Mouse (Mus musculus) kidney, postnatal 36 days (tissue): ENCODE data around the gene Dusp18.

Source experiments
- DNase-seq, 2 experiments: peaks; one replicate each; pipeline ENCODE4 v3.0.0; 2021 to 2022; ENCODE audit warnings: mixed read lengths in 2 of 2

The Dusp18 gene

GRCm38 (mm10) chr11:3931511-3932211, 36.6 kb downstream of the Dusp18 start, which contains the start of gene Tcn2:
Gene Tcn2 (minus strand): TSS chr11:3932159.
- DNase-seq: peak; percentile 96 to 98

- peak; percentile 58 to 63 for DNase-seq
Observed at GRCm38 (mm10) chr11:3933756-3934285, 38.8 kb downstream of the Dusp18 start.

- DNase-seq: peak; percentile 47 to 67
Observed at GRCm38 (mm10) chr11:3935135-3935534, 40.1 kb downstream of the Dusp18 start.

- no peak for DNase-seq
Observed at GRCm38 (mm10) chr11:3936318-3936717, 41.3 kb downstream of the Dusp18 start.

- DNase-seq: peak; percentile 66 to 88
Observed at GRCm38 (mm10) chr11:3937321-3937874, 42.4 kb downstream of the Dusp18 start.

GRCm38 (mm10) chr11:3941371-3941770, 46.3 kb downstream of the Dusp18 start:
- DNase-seq: peak; percentile 34 to 43

- no peak for DNase-seq
Observed at GRCm38 (mm10) chr11:3946386-3946785, 51.3 kb downstream of the Dusp18 start.
